Mouse (Mus musculus): ENCODE measurements around the gene Adam12. TPM values are rescaled to one million over a fixed set of nuclear protein-coding genes. Genes with fewer than 3 reads are reported as not detected.

Gene Adam12
- total and polyA plus RNA-seq, 2 experiments from 2014 or later, result 1.0 to 4.6 TPM

GRCm38 (mm10) chr7:134261003-134261701, 29.2 kb upstream of the Adam12 start:
- peak; percentile 68 for DNase-seq (ENCODE audit: low spot score)
- 39% methylated on average over 4 of the region's 4 CpGs for WGBS
- no peaks in the 10 kb centered on the region for H3K36me3 ChIP-seq (replicated peaks; ENCODE audit: control insufficient read depth, insufficient read depth, low read length)
- H3K9ac ChIP-seq (replicated peaks; ENCODE audit: low read depth, low read length), result no peak overlapping the region
- no peaks in the 10 kb centered on the region for H3K27me3 ChIP-seq (ENCODE audit: control insufficient read depth, insufficient read depth, low read length)
- peaks cover 4% of the 10 kb centered on the region; the same call in 1 of the 2 replicates for H3K4me1 ChIP-seq (ENCODE audit: control insufficient read depth, insufficient read depth)
- peak; percentile 58 for ATAC-seq (ENCODE audit: insufficient read depth, low read depth)
- H3K27ac ChIP-seq (ENCODE audit: low read depth), result no peak overlapping the region
- H3K4me3 ChIP-seq (ENCODE audit: low read depth, low read length), result no peak overlapping the region
- H3K9me3 ChIP-seq (replicated peaks; ENCODE audit: control insufficient read depth, low read length), result no peaks in the 10 kb centered on the region
- TF ChIP-seq CTCF (IDR thresholded peaks at IDR 0.05; ENCODE audit: low read depth) (no peak), EP300 (IDR thresholded peaks at IDR 0.05; ENCODE audit: low read depth) (no peak)
- H3K4me2 ChIP-seq (ENCODE audit: low read depth, low read length), result no peak overlapping the region

GRCm38 (mm10) chr7:134250273-134250870, 18.4 kb upstream of the Adam12 start:
- Histone ChIP-seq H3K9me3 (replicated peaks; ENCODE audit: control insufficient read depth, low read length) (no peaks in the 10 kb centered on the region), H3K4me3 (ENCODE audit: low read depth, low read length) (no peak overlapping the region), H3K9ac (replicated peaks; ENCODE audit: low read depth, low read length) (no peak overlapping the region), H3K27ac (ENCODE audit: low read depth) (no peak overlapping the region), H3K4me2 (ENCODE audit: low read depth, low read length) (no peak overlapping the region), H3K27me3 (ENCODE audit: control insufficient read depth, insufficient read depth, low read length) (no peaks in the 10 kb centered on the region), H3K4me1 (ENCODE audit: control insufficient read depth, insufficient read depth) (no peaks in the 10 kb centered on the region), H3K36me3 (replicated peaks; ENCODE audit: control insufficient read depth, insufficient read depth, low read length) (no peaks in the 10 kb centered on the region)
- TF ChIP-seq EP300 (IDR thresholded peaks at IDR 0.05; ENCODE audit: low read depth), result no peak
- no peak for TF ChIP-seq CTCF (IDR thresholded peaks at IDR 0.05; ENCODE audit: low read depth)
- ATAC-seq (ENCODE audit: insufficient read depth, low read depth), result no peak
- no peak for DNase-seq (ENCODE audit: low spot score)
- WGBS, result 58% methylated on average over 7 of the region's 7 CpGs

- H3K9me3 ChIP-seq (replicated peaks; ENCODE audit: control insufficient read depth, low read length), result no peaks in the 10 kb centered on the region
- TF ChIP-seq EP300 (IDR thresholded peaks at IDR 0.05; ENCODE audit: low read depth), result no peak
- TF ChIP-seq CTCF (IDR thresholded peaks at IDR 0.05; ENCODE audit: low read depth), result no peak
- H3K4me1 ChIP-seq (ENCODE audit: control insufficient read depth, insufficient read depth), result no peaks in the 10 kb centered on the region
- no peak for ATAC-seq (ENCODE audit: insufficient read depth, low read depth)
- DNase-seq (ENCODE audit: low spot score), result no peak
- H3K27me3 ChIP-seq (ENCODE audit: control insufficient read depth, insufficient read depth, low read length), result no peaks in the 10 kb centered on the region
- WGBS, result 87% methylated on average over 2 of the region's 2 CpGs
- no peak overlapping the region for H3K4me2 ChIP-seq (ENCODE audit: low read depth, low read length)
- no peak overlapping the region for H3K4me3 ChIP-seq (ENCODE audit: low read depth, low read length)
- H3K27ac ChIP-seq (ENCODE audit: low read depth), result no peak overlapping the region
- no peaks in the 10 kb centered on the region for H3K36me3 ChIP-seq (replicated peaks; ENCODE audit: control insufficient read depth, insufficient read depth, low read length)
- H3K9ac ChIP-seq (replicated peaks; ENCODE audit: low read depth, low read length), result no peak overlapping the region
These were observed 16.1 kb upstream of the Adam12 start for GRCm38 (mm10) chr7:134248041-134248440.

- DNase-seq (ENCODE audit: low spot score), result no peak
- TF ChIP-seq EP300 (IDR thresholded peaks at IDR 0.05; ENCODE audit: low read depth) (no peak), CTCF (IDR thresholded peaks at IDR 0.05; ENCODE audit: low read depth) (no peak)
These were observed 14.7 kb upstream of the Adam12 start for GRCm38 (mm10) chr7:134246624-134247023.

GRCm38 (mm10) chr7:134242773-134243172, 10.8 kb upstream of the Adam12 start:
- no peak for ATAC-seq (ENCODE audit: insufficient read depth, low read depth)
- no peak overlapping the region for H3K27ac ChIP-seq (ENCODE audit: low read depth)
- H3K4me3 ChIP-seq (ENCODE audit: low read depth, low read length), result no peak overlapping the region
- H3K4me1 ChIP-seq (ENCODE audit: control insufficient read depth, insufficient read depth), result no peaks in the 10 kb centered on the region
- no peak overlapping the region for H3K4me2 ChIP-seq (ENCODE audit: low read depth, low read length)
- WGBS, result 73% methylated on average over 1 of the region's 1 CpGs
- H3K36me3 ChIP-seq (replicated peaks; ENCODE audit: control insufficient read depth, insufficient read depth, low read length), result no peaks in the 10 kb centered on the region
- H3K9me3 ChIP-seq (replicated peaks; ENCODE audit: control insufficient read depth, low read length), result no peaks in the 10 kb centered on the region
- no peak for DNase-seq (ENCODE audit: low spot score)
- H3K9ac ChIP-seq (replicated peaks; ENCODE audit: low read depth, low read length), result no peak overlapping the region
- no peak for TF ChIP-seq EP300 (IDR thresholded peaks at IDR 0.05; ENCODE audit: low read depth)
- no peak for TF ChIP-seq CTCF (IDR thresholded peaks at IDR 0.05; ENCODE audit: low read depth)
- no peaks in the 10 kb centered on the region for H3K27me3 ChIP-seq (ENCODE audit: control insufficient read depth, insufficient read depth, low read length)

More at GRCm38 (mm10) chr7:134246624-134247023, 14.7 kb upstream of the Adam12 start:
- no peaks in the 10 kb centered on the region for H3K4me1 ChIP-seq (ENCODE audit: control insufficient read depth, insufficient read depth)
- H3K27ac ChIP-seq (ENCODE audit: low read depth), result no peak overlapping the region
- H3K4me3 ChIP-seq (ENCODE audit: low read depth, low read length), result no peak overlapping the region
- no peaks in the 10 kb centered on the region for H3K9me3 ChIP-seq (replicated peaks; ENCODE audit: control insufficient read depth, low read length)
- H3K36me3 ChIP-seq (replicated peaks; ENCODE audit: control insufficient read depth, insufficient read depth, low read length), result no peaks in the 10 kb centered on the region
- H3K27me3 ChIP-seq (ENCODE audit: control insufficient read depth, insufficient read depth, low read length), result no peaks in the 10 kb centered on the region
- no peak overlapping the region for H3K4me2 ChIP-seq (ENCODE audit: low read depth, low read length)
- ATAC-seq (ENCODE audit: insufficient read depth, low read depth), result no peak
- H3K9ac ChIP-seq (replicated peaks; ENCODE audit: low read depth, low read length), result no peak overlapping the region
- 48% methylated on average over 5 of the region's 5 CpGs for WGBS
